Mouse (Mus musculus) kidney, adult 18-20 months (tissue): Measurements from ENCODE around the gene Phgr1.

Source experiments
- DNase-seq: peaks from one replicate; pipeline ENCODE4 v3.0.0; 2021

Phgr1 gene

GRCm38 (mm10) chr2:118779504-118780480 is 7.2 kb downstream of the Phgr1 start, which contains the start of gene Disp2:
TSS of gene Disp2 (plus strand) at chr2:118779719.
- DNase-seq: peak; percentile 94

- DNase-seq: no peak
Measured at GRCm38 (mm10) chr2:118781115-118781514, 8.5 kb downstream of the Phgr1 start.

DNA sequence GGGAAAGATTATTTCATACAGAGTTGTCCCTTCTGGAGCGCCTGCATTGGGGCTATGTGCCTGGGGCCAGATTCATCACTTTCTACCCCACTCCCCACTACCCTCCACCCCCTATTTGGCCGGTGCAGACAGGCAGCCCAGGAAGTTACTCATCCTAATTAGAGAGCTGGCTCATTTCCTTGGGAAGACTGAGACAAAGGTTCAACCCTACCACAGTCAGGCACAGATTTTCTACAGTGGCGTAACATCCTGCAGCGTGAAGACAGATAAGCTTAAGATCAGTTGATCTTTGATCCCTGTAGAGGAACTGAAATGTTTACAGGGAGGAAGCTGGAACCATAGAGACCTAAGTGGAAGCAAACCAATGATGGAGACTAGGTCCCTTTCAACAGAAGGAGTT is 9.7 kb downstream of the Phgr1 start:
- DNase-seq: no peak

GRCm38 (mm10) chr2:118783093-118783492 is 10.5 kb downstream of the Phgr1 start:
- DNase-seq: no peak

- no peak for DNase-seq
Measured at GRCm38 (mm10) chr2:118783663-118784062, 11.1 kb downstream of the Phgr1 start.

DNA sequence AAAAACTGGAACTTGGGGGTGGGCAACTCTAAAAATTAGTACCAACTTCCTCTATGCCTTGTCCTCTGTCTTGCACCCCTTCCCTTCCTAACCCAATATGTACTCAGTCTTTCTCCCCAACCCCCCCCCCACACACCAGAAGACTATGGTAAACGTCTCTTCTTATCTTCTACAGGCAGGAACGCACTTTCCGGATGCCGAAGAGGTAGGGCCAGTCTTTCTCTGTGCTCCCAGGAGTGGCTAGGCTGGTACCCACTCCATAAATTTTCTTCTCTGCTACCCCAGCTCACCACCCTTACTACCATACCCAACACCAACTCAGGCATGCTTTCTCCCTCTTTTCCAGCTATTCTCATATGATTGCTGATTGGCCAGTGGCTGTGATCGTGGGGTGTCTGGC is 14.0 kb downstream of the Phgr1 start:
- DNase-seq: no peak

DNA sequence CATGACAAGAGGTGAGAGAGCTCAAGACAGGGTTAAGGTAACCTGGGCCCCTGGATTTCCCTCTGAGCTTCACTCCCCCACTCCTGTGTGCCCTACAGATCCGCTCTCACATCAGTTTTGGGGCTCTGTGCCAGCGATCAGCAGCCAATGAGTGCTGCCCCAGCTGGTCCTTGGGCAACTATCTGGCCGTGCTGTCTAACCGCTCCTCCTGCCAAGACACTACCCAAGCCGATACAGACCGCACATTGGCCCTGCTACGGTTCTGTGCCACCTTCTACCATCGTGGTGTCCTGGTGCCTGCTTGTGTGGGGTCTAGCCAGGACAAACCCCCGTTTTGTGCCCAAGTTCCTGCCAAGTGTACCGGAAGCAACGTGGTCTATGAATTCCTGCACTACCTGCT is 16.9 kb downstream of the Phgr1 start:
- DNase-seq: no peak

DNA sequence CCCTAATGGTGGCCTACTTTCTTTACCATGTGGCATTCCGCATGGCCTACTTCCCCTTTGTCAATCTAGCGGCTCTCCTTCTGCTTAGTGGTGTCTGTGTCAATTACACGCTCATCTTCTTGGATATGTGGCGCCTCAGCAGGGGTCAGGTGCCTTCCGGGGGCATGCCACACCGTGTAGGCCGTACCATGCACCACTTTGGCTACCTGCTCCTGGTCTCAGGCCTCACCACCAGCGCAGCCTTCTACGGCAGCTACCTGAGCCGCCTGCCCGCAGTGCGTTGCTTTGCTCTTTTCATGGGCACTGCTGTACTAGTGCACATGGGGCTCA is 17.6 kb downstream of the Phgr1 start:
- no peak for DNase-seq

- DNase-seq: peak; percentile 78
Measured at GRCm38 (mm10) chr2:118790551-118791525, 18.3 kb downstream of the Phgr1 start.

GRCm38 (mm10) chr2:118791591-118792258 is 19.2 kb downstream of the Phgr1 start:
- DNase-seq: no peak

DNA sequence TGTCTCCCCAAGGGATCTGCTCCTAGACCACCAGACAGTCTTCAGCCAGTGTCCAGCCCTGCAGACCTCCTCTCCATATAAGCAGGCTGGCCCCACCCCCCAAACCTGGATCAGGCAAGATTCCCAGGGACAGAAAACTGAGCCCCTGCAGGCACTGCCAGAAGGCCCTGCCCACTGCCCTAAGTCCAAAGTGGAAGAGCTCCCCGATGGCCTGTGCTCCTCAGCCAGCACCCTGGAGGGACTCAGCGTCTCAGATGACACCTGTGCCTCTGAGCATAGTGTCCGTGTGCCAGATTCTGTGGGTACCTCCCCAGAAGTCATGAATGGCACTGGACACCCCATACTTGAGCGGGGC is 19.7 kb downstream of the Phgr1 start:
- DNase-seq: no peak

- no peak for DNase-seq
Measured at GRCm38 (mm10) chr2:118793636-118794035, 21.1 kb downstream of the Phgr1 start.

- no peak for DNase-seq
Measured at GRCm38 (mm10) chr2:118802542-118803118, 30.1 kb downstream of the Phgr1 start.

DNA sequence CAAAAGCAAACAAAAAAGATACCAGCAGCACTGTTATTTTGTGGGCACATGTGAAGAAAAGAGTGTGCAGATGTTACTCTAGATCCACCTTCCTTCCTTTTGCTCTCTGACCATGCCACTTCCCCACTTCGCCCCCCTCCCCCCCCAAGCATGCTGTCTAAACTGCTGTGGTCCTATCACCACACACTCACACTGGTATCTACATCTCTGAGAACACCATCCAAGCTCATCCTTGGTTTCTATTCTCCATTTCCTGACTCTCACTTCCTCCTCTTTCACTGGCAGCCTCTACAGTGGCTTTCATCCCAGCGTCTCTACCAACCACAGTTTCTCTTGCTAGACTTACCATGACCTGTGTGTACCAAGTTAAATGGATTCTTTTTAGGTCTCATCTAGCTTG is 31.9 kb downstream of the Phgr1 start:
- no peak for DNase-seq

- no peak for DNase-seq
Measured at GRCm38 (mm10) chr2:118805137-118805536, 32.6 kb downstream of the Phgr1 start.

GRCm38 (mm10) chr2:118805756-118806155 is 33.2 kb downstream of the Phgr1 start:
- DNase-seq: no peak

DNA sequence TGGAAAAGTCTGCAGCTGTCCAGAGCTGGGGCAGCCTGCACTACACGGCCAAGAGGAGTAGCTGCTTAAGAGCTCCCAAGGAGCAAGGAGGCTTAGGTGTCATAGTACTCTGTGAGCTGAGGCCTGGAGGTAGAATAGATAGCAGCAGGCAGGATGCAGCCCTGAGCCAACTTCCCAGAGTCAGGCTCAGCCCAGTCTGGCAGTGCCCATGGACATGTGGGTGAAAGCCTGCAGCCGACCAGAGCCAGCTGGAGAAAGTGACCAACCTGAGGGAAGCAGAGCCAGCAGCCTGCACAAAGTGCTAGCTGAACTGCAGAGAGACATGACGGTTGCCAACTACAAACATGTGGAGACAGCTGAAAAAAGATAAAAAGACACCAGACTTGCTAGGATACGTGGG is 34.3 kb downstream of the Phgr1 start:
- no peak for DNase-seq

GRCm38 (mm10) chr2:118810861-118811260 is 38.3 kb downstream of the Phgr1 start:
- DNase-seq: no peak

- no peak for DNase-seq
Measured at GRCm38 (mm10) chr2:118812724-118813123, 40.2 kb downstream of the Phgr1 start.

- peak; percentile 89 for DNase-seq
Measured at GRCm38 (mm10) chr2:118813981-118814836, 41.6 kb downstream of the Phgr1 start, which contains the start of gene Knstrn. TSS of gene Knstrn (plus strand) at chr2:118814003.

DNA sequence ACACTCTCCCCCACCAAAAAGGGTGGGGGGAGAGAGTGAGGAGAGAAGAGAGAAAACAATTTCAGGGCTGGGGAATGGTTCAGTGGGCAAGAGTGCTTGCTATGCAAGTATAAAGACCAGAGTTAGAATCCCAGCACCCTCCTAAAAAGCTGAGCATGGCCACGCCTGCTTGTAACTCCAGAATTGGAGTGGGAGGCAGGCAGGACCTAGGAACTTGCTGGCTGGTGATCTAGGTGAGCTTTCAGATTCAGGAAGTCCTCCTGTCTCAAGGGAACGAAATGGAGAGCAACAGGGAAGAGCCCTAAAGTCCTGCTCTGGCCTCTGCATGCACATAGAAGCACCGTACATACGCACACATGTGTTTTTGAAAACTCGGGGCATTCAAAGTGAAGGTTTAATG is 50.2 kb downstream of the Phgr1 start:
- no peak for DNase-seq

- no peak for DNase-seq
Measured at GRCm38 (mm10) chr2:118824396-118824795, 51.8 kb downstream of the Phgr1 start.
